Mouse (Mus musculus): ENCODE results near the gene Aplp1.

GRCm38 (mm10) chr7:30439734-30440133, 5.6 kb downstream of the Aplp1 start:
- TF ChIP-seq CTCF (IDR thresholded peaks at IDR 0.05; ENCODE audit: control insufficient read depth, insufficient read depth, insufficient read length) (no peak), USF1 (IDR thresholded peaks at IDR 0.05; ENCODE audit: low read depth) (no peak), CEBPB (IDR thresholded peaks at IDR 0.05; ENCODE audit: low read depth) (no peak)

Measured in C2C12 (cell line).